Mouse (Mus musculus) lung, postnatal 0 days (tissue): ENCODE measurements at regions not wholly inside any gene's neighbourhood (a gene's known extent, or its start where the extent isn't known, plus 50 kb on each side); places are given as distances from the start of the nearest gene placed in this dataset.

ENCODE experiments used
- CTCF ChIP-seq: IDR thresholded peaks from 2 replicates; pipeline ENCODE4 v1.5.1; 2016; ENCODE audit warnings: antibody characterized with exemption, mild to moderate bottlenecking
- EP300 ChIP-seq: IDR thresholded peaks from 2 replicates; pipeline ENCODE4 v1.6.1; 2016; ENCODE audit warnings: antibody characterized with exemption, mild to moderate bottlenecking, control low read depth

DNA sequence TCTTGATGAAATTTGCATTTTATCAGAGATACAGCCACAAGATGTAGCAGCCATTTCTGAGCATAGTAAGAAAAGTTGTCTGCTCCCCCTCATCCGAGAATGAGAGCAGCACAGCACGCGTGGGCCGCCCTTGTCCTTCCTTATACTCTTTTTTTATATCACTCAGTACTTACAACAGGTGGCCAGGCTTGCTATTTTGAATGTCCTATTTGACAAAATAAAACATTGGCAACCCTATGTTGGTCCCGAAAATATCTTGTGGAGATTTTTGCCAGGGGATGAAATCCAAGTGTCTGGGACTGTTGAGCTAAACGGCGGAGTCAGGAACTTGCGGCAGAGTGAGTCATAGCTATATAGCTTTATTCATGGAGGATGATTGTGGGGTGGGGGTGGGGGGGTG lies 158.0 kb upstream of the Lemd2 start:
- TF ChIP-seq CTCF (no peak), EP300 (no peak)
